Mouse (Mus musculus): ENCODE measurements at regions not wholly inside any gene's neighbourhood (a gene's known extent, or its start where the extent isn't known, plus 50 kb on each side); places are given as distances from the start of the nearest gene placed in this dataset.

DNA sequence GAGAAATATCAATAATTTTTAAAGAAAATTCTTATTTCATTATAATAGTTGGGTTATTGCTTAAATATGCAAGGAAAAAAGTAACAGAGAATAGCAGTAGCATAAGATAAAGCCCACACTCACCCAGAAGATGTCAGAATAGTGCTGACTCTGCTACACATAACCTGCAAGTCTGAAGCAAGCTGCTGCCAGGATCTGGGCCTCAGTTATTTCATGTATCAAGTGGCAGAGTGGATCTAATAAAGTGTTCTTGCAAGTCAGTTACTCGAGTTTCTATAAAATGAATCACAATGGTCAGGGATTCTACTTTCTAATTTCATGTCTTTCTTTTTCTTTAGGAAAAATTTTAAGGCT lies 466.2 kb downstream of the Klhl13 start:
- no peak for DNase-seq (ENCODE audit: low spot score in 2 of 2)

DNA sequence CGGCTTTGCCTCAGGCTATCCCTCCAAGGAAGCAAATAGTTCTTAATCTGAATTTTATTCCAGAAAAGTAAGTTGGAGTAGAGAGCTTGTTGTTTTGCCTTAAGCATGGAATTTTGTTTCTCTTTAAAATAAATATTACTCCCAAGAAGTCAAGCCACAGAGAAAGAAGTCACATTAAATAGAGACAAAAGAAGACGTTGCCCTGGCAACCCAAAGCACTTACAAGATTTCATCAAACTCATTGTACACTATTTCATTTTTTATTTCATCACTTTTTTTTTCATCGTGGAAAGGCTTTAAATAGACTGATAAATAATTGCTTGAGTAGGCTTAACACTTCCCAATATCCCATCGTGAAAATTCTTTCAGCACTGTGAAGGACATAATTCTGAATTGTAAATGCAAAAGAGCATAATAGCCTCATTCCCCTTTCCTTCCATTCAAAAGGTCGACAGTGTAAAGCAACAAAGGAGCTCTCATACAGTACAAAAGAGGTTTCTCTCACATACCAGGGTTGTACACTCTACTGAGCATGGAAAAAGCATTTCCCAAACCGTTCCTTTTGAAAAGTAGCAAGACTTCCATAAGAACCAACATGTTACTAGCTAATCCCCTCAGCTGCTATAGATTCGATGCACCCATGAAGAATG lies 466.7 kb downstream of the Klhl13 start:
- no peak for DNase-seq (ENCODE audit: low spot score in 2 of 2)

DNA sequence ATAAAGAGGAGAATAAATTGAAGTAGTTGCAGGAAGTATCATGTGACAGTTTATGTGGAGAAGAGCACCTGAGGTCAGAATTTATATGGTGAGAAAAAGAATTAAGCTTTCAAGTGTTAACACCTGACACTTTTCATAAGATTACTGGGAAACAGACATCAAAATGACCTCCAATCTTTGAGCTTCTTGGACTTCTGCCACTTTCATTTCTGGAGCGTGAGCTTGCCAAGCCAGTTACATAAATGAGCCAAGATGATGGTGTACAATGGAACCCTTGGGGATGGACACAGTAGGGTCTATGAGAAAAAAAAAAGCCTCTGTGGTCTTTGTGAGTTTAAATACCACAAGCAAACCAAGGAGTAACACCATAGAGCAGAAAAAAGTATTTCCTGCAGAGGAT lies 495.1 kb downstream of the Klhl13 start:
- no peak for DNase-seq (ENCODE audit: low spot score in 2 of 2)

DNA sequence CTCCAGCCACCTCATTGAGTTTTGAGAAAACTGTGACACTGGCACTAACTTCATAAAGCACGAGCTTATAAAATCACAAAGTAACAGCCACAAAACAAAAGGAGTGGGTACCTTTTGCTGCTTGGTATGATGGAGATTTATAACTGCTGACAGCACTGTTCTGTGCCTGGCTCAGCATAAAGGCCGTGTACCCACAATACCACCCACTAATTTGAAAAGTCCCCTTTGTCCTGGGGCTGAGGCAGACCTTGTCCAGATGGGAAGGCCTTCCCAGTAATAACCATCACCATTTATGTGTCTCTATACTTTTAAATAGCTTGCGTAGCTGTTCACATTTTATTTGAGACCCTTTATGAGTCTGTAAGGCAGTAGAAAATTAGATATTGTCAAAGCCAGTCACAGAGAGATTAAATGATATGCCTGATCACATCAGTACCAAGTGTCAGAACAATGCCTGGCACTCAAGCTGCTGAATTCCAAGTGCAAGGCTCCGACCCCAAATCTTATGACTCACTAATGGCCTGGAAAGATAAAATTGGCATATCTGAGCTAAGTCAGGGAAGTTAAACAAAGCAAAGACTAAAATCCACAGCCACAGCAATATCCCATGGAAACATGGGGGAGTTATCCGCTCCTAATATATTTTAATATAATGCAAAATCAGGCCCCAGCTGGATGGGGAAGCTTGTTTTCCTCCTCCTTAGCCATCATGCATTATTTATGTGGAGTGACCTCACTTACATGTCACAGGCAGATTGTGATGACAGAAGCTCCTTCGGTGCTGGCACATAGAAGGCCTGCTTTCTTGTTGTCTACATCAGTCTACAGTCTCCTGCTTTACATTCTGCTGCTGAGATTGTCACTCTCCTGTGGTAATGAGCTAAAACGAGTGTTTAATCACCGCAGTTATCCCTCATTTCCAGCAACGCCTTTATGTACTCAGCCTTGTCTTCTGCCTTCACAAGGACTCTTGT lies 515.1 kb downstream of the Klhl13 start:
- DNase-seq (ENCODE audit: low spot score in 2 of 2), result no peak

DNA sequence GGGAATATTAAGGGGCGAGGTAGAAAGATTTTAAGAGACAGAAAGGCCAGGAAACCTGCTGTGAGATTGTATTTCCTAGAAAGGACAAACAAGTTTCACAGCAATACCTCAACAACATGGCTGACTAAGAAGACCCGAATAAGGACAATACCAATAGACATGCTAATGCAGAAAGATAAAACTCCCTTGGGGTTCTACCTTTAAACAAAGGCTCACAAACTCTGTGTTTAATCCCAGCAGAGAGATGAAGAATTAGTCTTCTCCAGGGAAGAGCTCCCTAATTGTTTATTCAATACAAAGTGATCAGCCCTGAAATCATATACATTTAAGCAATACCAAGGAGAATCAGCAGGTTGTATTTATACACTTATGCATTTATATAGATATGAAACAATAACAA lies 516.1 kb downstream of the Klhl13 start:
- DNase-seq (ENCODE audit: low spot score in 2 of 2), result no peak

DNA sequence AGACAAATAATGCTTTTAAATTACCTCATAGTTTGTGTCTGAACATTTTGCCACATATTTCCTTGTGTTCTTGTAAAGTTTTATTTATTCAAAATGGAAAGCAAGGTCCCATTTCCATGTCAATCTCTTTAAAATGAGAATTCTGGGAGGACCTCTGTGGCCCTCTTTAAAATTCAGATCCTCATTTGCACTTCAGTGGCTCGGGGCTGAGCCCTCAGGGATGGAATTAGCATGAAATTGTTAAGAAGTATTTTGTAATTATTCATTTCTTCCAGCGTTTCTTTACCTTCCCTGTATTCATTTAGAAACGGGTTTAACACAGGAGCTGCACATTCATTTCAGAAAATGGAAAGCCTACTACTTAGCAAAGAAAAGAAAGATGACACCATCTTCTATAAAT lies 531.7 kb downstream of the Klhl13 start:
- no peak for DNase-seq (ENCODE audit: low spot score in 2 of 2)

- DNase-seq (ENCODE audit: low spot score in 2 of 2), result no peak
Measured at GRCm38 (mm10) chrX:22805184-22805583, 559.7 kb downstream of the Klhl13 start.

- no peak for DNase-seq (ENCODE audit: low spot score in 2 of 2)
Measured at GRCm38 (mm10) chrX:22769971-22770530, 594.8 kb downstream of the Klhl13 start.

- no peak for DNase-seq (ENCODE audit: low spot score in 2 of 2)
Measured at GRCm38 (mm10) chrX:22739235-22739634, 625.6 kb downstream of the Klhl13 start.

GRCm38 (mm10) chrX:22698179-22698578 lies 666.7 kb downstream of the Klhl13 start:
- DNase-seq (ENCODE audit: low spot score in 2 of 2), result peak in 1 of 2 experiments; percentile 11

- no peak for DNase-seq (ENCODE audit: low spot score in 2 of 2)
Measured at GRCm38 (mm10) chrX:22657722-22658342, 707.0 kb downstream of the Klhl13 start.

All from left cerebral cortex, adult 9 months (tissue).